In the genomic region with DNA sequence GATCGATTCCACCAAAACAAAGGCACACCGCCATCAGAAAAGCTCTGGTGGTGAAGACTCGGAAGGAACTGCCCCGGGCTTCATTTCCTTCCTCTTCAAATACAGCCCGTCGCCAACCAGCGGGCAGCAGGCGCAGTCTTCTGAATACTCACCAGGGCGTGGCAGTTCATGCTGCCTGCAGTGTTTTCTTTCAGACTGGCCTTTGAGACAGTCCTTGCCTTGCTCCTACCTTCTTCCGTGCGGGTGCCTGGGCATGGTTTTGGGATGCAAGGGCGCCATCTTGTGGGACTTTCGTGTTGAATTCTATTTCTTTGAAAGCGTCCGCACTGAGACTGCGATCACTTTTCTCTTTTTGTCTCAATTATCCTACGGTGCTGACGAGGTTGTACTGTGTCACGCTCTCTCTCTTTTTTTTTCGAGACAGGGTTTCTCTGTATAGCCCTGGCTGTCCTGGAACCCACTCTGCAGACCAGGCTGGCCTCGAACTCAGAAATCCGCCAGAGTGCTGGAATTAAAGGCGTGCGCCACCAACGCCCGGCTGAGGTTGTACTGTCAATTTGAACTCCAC, we compare ENCODE assay signal across 8 mouse cellular contexts. TPM values are rescaled to one million over a fixed set of nuclear protein-coding genes. Genes with fewer than 3 reads are reported as not detected.
DNase-seq lines count a peak whose midpoint lies in the region; ATAC-seq and TF ChIP-seq lines count a peak whose summit lies in the region.

No protein-coding gene starts in this region.

- peak; percentile 88 to 96 for DNase-seq in adrenal gland, adult (ENCODE audit: inconsistent age in 2 of 2, low spot score in 1 of 2)
- DNase-seq in gastrocnemius, adult 8-10 months (ENCODE audit: low spot score in 2 of 2) = peak; percentile 62 to 73
- DNase-seq in hindlimb bud, embryonic 11.5 days (ENCODE audit: extremely low spot score, low read depth, low spot score) = peak; percentile 79
- DNase-seq in left cerebral cortex, postnatal 10 days (ENCODE audit: extremely low spot score in 1 of 2, low spot score in 2 of 2) = peak; percentile 75 to 84
- peak; percentile 86 to 91 for DNase-seq in right cerebral cortex, postnatal 10 days (ENCODE audit: low spot score in 2 of 2)
- DNase-seq in urinary bladder, postnatal 14 days (ENCODE audit: low spot score) = peak; percentile 87

- H3K4me1 ChIP-seq in cortical plate, adult 2 months (ENCODE audit: control insufficient read depth, insufficient read depth, low read length) = peaks cover 2% of the 10 kb centered on the region

- H3K27ac ChIP-seq in cortical plate, adult 2 months (ENCODE audit: insufficient read depth, low read length) = no peak overlapping the region

- no peak for TF ChIP-seq POLR2A in cortical plate, adult 2 months (IDR thresholded peaks at IDR 0.05; ENCODE audit: extremely low read depth, insufficient read depth, low read length)

- no peak overlapping the region; the same call in 1 of the 2 replicates for H3K4me3 ChIP-seq in cortical plate, adult 2 months (ENCODE audit: insufficient read depth, low read length)

- peak; percentile 78 for TF ChIP-seq CTCF in cortical plate, adult 2 months (IDR thresholded peaks at IDR 0.05; ENCODE audit: extremely low read depth, insufficient read depth, low read length)

- peak; percentile 90 for ATAC-seq in megakaryocyte progenitor cell, adult 5-6 weeks (replicated peaks; ENCODE audit: poor library complexity)

- intact Hi-C loops in left cerebral cortex, postnatal 10 days (cut with DNase I) = loop anchor here (5.0 kb wide), 1 partner anchor 228 kb away; no protein-coding TSS in a partner anchor

RNA-seq across cellular contexts. Expression of gene Zdhhc20, which starts 20.5 kb away (rescaled TPM):
- 28.2 and 28.7 TPM in 2 replicates for polyA plus RNA-seq in cortical plate, adult 2 months (2012; rRNA removed)
- 1 to 10 TPM; 2.2 to 3.8 (median 2.9) TPM for total RNA-seq in gastrocnemius, adult 8-10 months (2022)
- total RNA-seq in left cerebral cortex, postnatal 10 days (2021) = 10 to 100 TPM; 28.3 to 30.3 TPM
- total RNA-seq in megakaryocyte progenitor cell, adult 5-6 weeks (2015) = 43.5 and 49.2 TPM in 2 replicates
- 40.8 and 44.5 TPM in 2 replicates for total RNA-seq in megakaryocyte progenitor cell, adult 5-6 weeks (2017)

Comparison
In these comparisons a context has a peak if more than half of its experiments do, and no peak if none do; other contexts are left out.
1. RNA of gene Zdhhc20, which starts 20.5 kb away (total RNA-seq): 40.8 to 49.2 TPM in megakaryocyte progenitor cell, adult 5-6 weeks and 28.3 to 30.3 TPM in left cerebral cortex, postnatal 10 days; 2.2 to 3.8 TPM in gastrocnemius, adult 8-10 months; every median in the first group is over 4 times any median in the second.
2. Peak in every context shown above with its lines, with median percentiles within 50 percentile points of each other: DNase-seq.